Mouse (Mus musculus): Measurements from ENCODE around the gene P2rx6.

- TF ChIP-seq CTCF (IDR thresholded peaks at IDR 0.05; ENCODE audit: extremely low read depth, insufficient read length, insufficient replicate concordance, low read depth, low read length) (peak; percentile 65; the same call in 1 of the 2 replicates), POLR2A (IDR thresholded peaks at IDR 0.05; ENCODE audit: low read depth, low read length) (no peak)
Observed at GRCm38 (mm10) chr16:17583064-17583463, 21.4 kb downstream of the P2rx6 start, which contains the start of gene Slc7a4.
